Comparison of ENCODE assay signal across 10 mouse cellular contexts in the genomic region with DNA sequence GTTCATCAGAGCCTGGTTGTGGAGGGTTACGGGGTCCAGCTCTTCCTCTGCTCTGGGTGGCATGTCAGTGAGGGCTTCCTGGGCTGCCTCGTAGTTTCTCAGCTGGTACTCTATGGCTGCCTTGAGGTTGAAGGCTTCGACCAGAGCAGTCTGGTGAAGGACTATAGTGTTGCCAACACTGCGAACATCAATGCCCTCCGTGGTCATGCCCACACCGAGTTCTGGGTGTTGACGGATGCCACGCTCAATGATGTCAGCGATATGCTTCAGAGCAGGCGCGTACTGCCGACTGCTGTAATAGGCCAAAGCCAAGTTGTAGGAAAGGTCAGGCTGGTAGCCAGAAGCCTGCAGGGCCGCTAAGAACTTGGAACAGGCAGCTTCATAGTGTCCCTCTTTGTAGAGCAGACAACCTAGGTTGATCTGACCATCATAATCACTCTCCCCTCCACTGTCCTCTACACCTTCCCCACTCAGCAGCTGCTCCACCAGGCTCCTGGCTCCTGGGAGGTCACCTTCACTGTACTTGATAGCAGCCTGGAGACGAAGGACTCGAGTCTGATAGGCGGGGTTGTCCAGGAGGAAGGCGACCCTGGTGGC. TPM values are rescaled to one million over a fixed set of nuclear protein-coding genes. Genes with fewer than 3 reads are reported as not detected.
A peak's percentile ranks its signal among the peaks of the same experiment; 100 is the strongest.
DNase-seq lines count a peak whose midpoint lies in the region; ATAC-seq and TF ChIP-seq lines count a peak whose summit lies in the region.
"Not testable (repeated sequence)": the region's sequence is repeated elsewhere in the genome, so short reads cannot be mapped to it uniquely, and the experiment has no call there.
"Had no signal": no experiment of that assay in that cellular context is flagged by ENCODE, and none has a peak within 500 bp of the region (broad histone marks: within the 10 kb centered on the region; RNA-seq: fewer than 3 reads in every experiment).

No protein-coding gene starts in this region.

- 69% methylated on average over 15 of the region's 17 CpGs for WGBS in forebrain, embryonic 12.5 days
- WGBS in heart, embryonic 15.5 days = 62% methylated on average over 16 of the region's 17 CpGs
- WGBS in intestine, postnatal 0 days = 66% methylated on average over 15 of the region's 17 CpGs
- 69% methylated on average over 17 of the region's 17 CpGs for WGBS in limb, embryonic 15.5 days
- WGBS in midbrain, embryonic 10.5 days = 70% methylated on average over 16 of the region's 17 CpGs
- WGBS in olfactory bulb, adult 2 months = 68% methylated on average over 16 of the region's 17 CpGs

- not testable (repeated sequence) for H3K4me1 ChIP-seq in CH12.LX (ENCODE audit: control insufficient read depth in 1 of 2, insufficient read depth in 2 of 2); forebrain, embryonic 12.5 days; heart, embryonic 15.5 days (replicated peaks); intestine, postnatal 0 days (replicated peaks; ENCODE audit: control insufficient read depth, insufficient read depth, low read length); limb, embryonic 15.5 days; olfactory bulb, adult 2 months (ENCODE audit: control insufficient read depth, insufficient read depth, low read length)
- H3K4me1 ChIP-seq in midbrain, embryonic 10.5 days = peaks cover 13% of the 10 kb centered on the region

- in situ Hi-C loops in CH12.LX (cut with MboI; ENCODE audit: low pct_ligation_motif_present, low pct_unique_long_range_greater_than_20kb, low sequenced_read_pairs) = not testable (repeated sequence)

- TF ChIP-seq POLR2A in CH12.LX (IDR thresholded peaks at IDR 0.05; ENCODE audit: low read depth, low read length); olfactory bulb, adult 2 months (IDR thresholded peaks at IDR 0.05; ENCODE audit: insufficient read depth, low read depth, low read length): not testable (repeated sequence)

- not testable (repeated sequence) for TF ChIP-seq CTCF in CH12.LX (conservative IDR thresholded peaks at IDR 0.05 in 1 of 2, IDR thresholded peaks at IDR 0.05 in 1 of 2; ENCODE audit: low read depth in 2 of 2, low read length in 2 of 2); intestine, postnatal 0 days (IDR thresholded peaks at IDR 0.05; ENCODE audit: low read depth); olfactory bulb, adult 2 months (IDR thresholded peaks at IDR 0.05; ENCODE audit: insufficient read depth, low read depth, low read length)

- peak overlapping the region in 2 of 3 experiments; percentile 34 to 54 for H3K4me3 ChIP-seq in CH12.LX (replicated peaks in 1 of 3; ENCODE audit: low read depth in 2 of 3, low read length in 2 of 3, poor library complexity in 1 of 3)
- H3K4me3 ChIP-seq in forebrain, embryonic 12.5 days (replicated peaks) = peak overlapping the region; percentile 56
- peak overlapping the region; percentile 68 for H3K4me3 ChIP-seq in heart, embryonic 15.5 days
- peak overlapping the region; percentile 55 for H3K4me3 ChIP-seq in intestine, postnatal 0 days (ENCODE audit: low read depth, low read length)
- H3K4me3 ChIP-seq in limb, embryonic 15.5 days = peak overlapping the region; percentile 53
- peak overlapping the region; percentile 66 for H3K4me3 ChIP-seq in midbrain, embryonic 10.5 days
- H3K4me3 ChIP-seq in olfactory bulb, adult 2 months (ENCODE audit: insufficient read depth, low read depth, low read length) = peak overlapping the region; percentile 65

- not testable (repeated sequence) for H3K4me2 ChIP-seq in CH12.LX (ENCODE audit: insufficient read depth, low read depth, poor library complexity, severe bottlenecking)
- H3K4me2 ChIP-seq in forebrain, embryonic 12.5 days = peak overlapping the region; percentile 64
- H3K4me2 ChIP-seq in heart, embryonic 15.5 days = peak overlapping the region; percentile 62
- peak overlapping the region; percentile 81 for H3K4me2 ChIP-seq in intestine, postnatal 0 days (replicated peaks; ENCODE audit: low read depth)
- peak overlapping the region; percentile 55 for H3K4me2 ChIP-seq in limb, embryonic 15.5 days

- not testable (repeated sequence) for TF ChIP-seq EP300 in CH12.LX (IDR thresholded peaks at IDR 0.05; ENCODE audit: low read length)

- H3K9ac ChIP-seq in CH12.LX (ENCODE audit: insufficient read depth, low read depth); limb, embryonic 15.5 days: not testable (repeated sequence)
- H3K9ac ChIP-seq in forebrain, embryonic 12.5 days = peak overlapping the region; percentile 58; the same call in 1 of the 2 replicates
- H3K9ac ChIP-seq in heart, embryonic 15.5 days = peak overlapping the region; percentile 48
- peak overlapping the region; percentile 51; the same call in 1 of the 2 replicates for H3K9ac ChIP-seq in intestine, postnatal 0 days (ENCODE audit: low read depth, low read length)

- TF ChIP-seq RAD21 in CH12.LX (IDR thresholded peaks at IDR 0.05; ENCODE audit: low read depth, low read length) = not testable (repeated sequence)

- DNase-seq in CH12.LX (ENCODE audit: extremely low read depth); midbrain, embryonic 10.5 days (ENCODE audit: low spot score): not testable (repeated sequence)
- DNase-seq in cerebellum, adult 9-11 months = peak; percentile 68

- H3K27ac ChIP-seq in CH12.LX (ENCODE audit: insufficient read depth, low read depth); intestine, postnatal 0 days (ENCODE audit: low read depth, low read length); limb, embryonic 15.5 days; olfactory bulb, adult 2 months (ENCODE audit: insufficient read depth, low read depth, low read length): not testable (repeated sequence)
- 0 out of 2 replicates have a peak overlapping the region, but pooled peaks have one; percentile 82 for H3K27ac ChIP-seq in forebrain, embryonic 12.5 days
- 0 out of 2 replicates have a peak overlapping the region, but pooled peaks have one; percentile 82 for H3K27ac ChIP-seq in heart, embryonic 15.5 days
- H3K27ac ChIP-seq in midbrain, embryonic 10.5 days (replicated peaks) = peak overlapping the region; percentile 93

- H3K27me3 ChIP-seq in CH12.LX (replicated peaks); forebrain, embryonic 12.5 days; heart, embryonic 15.5 days; intestine, postnatal 0 days (replicated peaks; ENCODE audit: control insufficient read depth, insufficient read depth, low read length); limb, embryonic 15.5 days; midbrain, embryonic 10.5 days (ENCODE audit: low read depth, poor library complexity, severe bottlenecking): not testable (repeated sequence)

- not testable (repeated sequence) for H3K36me3 ChIP-seq in CH12.LX (replicated peaks in 1 of 2; ENCODE audit: control insufficient read depth in 1 of 2, insufficient read depth in 1 of 2, low read length in 1 of 2); forebrain, embryonic 12.5 days (replicated peaks); heart, embryonic 15.5 days; intestine, postnatal 0 days (ENCODE audit: control insufficient read depth, insufficient read depth); limb, embryonic 15.5 days; midbrain, embryonic 10.5 days

- dilution Hi-C loops in CH12.LX (cut with MboI; ENCODE audit: extremely low pct_ligation_motif_present, extremely low pct_unique_long_range_greater_than_20kb, low sequenced_read_pairs) = not testable (repeated sequence)

- 0 out of 2 replicates have a peak, but pooled peaks have one; percentile 4 for ATAC-seq in forebrain, embryonic 12.5 days (ENCODE audit: low FRiP score)
- ATAC-seq in heart, embryonic 15.5 days (replicated peaks; ENCODE audit: insufficient number of reproducible peaks, insufficient read depth, low FRiP score, low read depth) = not testable (repeated sequence)
- ATAC-seq in intestine, postnatal 0 days = peak; percentile 56; the same call in 1 of the 2 replicates
- ATAC-seq in limb, embryonic 15.5 days (ENCODE audit: insufficient number of reproducible peaks, low FRiP score, low TSS enrichment, low read depth) = 0 out of 2 replicates have a peak, but pooled peaks have one; percentile 53

- H3K9me3 ChIP-seq in CH12.LX (replicated peaks; ENCODE audit: low read length); forebrain, embryonic 12.5 days; heart, embryonic 15.5 days (replicated peaks); intestine, postnatal 0 days (ENCODE audit: control insufficient read depth); limb, embryonic 15.5 days; midbrain, embryonic 10.5 days (replicated peaks): not testable (repeated sequence)

- H3K79me2 ChIP-seq in CH12.LX (replicated peaks; ENCODE audit: control insufficient read depth, extremely low read depth, insufficient read depth, poor library complexity, severe bottlenecking) = not testable (repeated sequence)

RNA-seq across cellular contexts. Expression of a gene that starts 0.8 kb away (rescaled TPM):
- total RNA-seq in CH12.LX (2012; rRNA removed) = 0.59 and 0.80 TPM in 2 replicates
- 2.6 and 3.1 TPM in 2 replicates for total RNA-seq in CH12.LX (2014; rRNA removed)
- polyA plus RNA-seq in CH12.LX (2012; ENCODE audit: insufficient read length, low read depth) = 1.2 and 1.5 TPM in 2 replicates
- 7.5 and 7.8 TPM in 2 replicates for polyA plus RNA-seq in forebrain, embryonic 12.5 days (2016; fragmentation: Nextera tagmentation; extraction: Ambion mirVana)
- 11.7 and 12.7 TPM in 2 replicates for polyA plus RNA-seq in heart, embryonic 15.5 days (2015; fragmentation: Nextera tagmentation; extraction: Ambion mirVana)
- 6.4 and 6.7 TPM in 2 replicates for polyA plus RNA-seq in intestine, postnatal 0 days (2015; fragmentation: Nextera tagmentation; extraction: Ambion mirVana)
- 12.8 and 12.9 TPM in 2 replicates for polyA plus RNA-seq in limb, embryonic 15.5 days (2015; fragmentation: Nextera tagmentation; extraction: Ambion mirVana)
- polyA plus RNA-seq in midbrain, embryonic 10.5 days (2016; fragmentation: Nextera tagmentation; extraction: Ambion mirVana) = 7.2 and 7.9 TPM in 2 replicates
- not detected in 2 replicates for polyA plus RNA-seq in olfactory bulb, adult 2 months (2012; ENCODE audit: insufficient read depth, insufficient read length, low replicate concordance, missing spikeins)

RNA-seq across cellular contexts. Expression of a gene that starts 40.4 kb away (rescaled TPM):
- total RNA-seq in CH12.LX (2012; rRNA removed) (not detected in 2 replicates), CH12.LX (2014; rRNA removed) (not detected in 2 replicates)
- polyA plus RNA-seq in CH12.LX (2012; ENCODE audit: insufficient read length, low read depth) = not detected in 2 replicates
- 0.46 and 0.50 TPM in 2 replicates for polyA plus RNA-seq in forebrain, embryonic 12.5 days (2016; fragmentation: Nextera tagmentation; extraction: Ambion mirVana)
- polyA plus RNA-seq in heart, embryonic 15.5 days (2015; fragmentation: Nextera tagmentation; extraction: Ambion mirVana) = 0.76 and 0.78 TPM in 2 replicates
- polyA plus RNA-seq in intestine, postnatal 0 days (2015; fragmentation: Nextera tagmentation; extraction: Ambion mirVana) = 0.13 and 0.23 TPM in 2 replicates
- polyA plus RNA-seq in limb, embryonic 15.5 days (2015; fragmentation: Nextera tagmentation; extraction: Ambion mirVana) = 0.18 and 0.30 TPM in 2 replicates
- 0.39 and 0.58 TPM in 2 replicates for polyA plus RNA-seq in midbrain, embryonic 10.5 days (2016; fragmentation: Nextera tagmentation; extraction: Ambion mirVana)
- polyA plus RNA-seq in olfactory bulb, adult 2 months (2012; ENCODE audit: insufficient read depth, insufficient read length, low replicate concordance, missing spikeins) = not detected in 2 replicates
- polyA plus RNA-seq: activated CD4-positive, CD25-positive, alpha-beta regulatory T cell, adult 4 months; CD4-positive, CD25-positive, alpha-beta regulatory T cell, adult 4 months had no signal

RNA-seq across cellular contexts. Expression of a gene that starts 44.1 kb away (rescaled TPM):
- total RNA-seq in CH12.LX (2012; rRNA removed) (not detected in 2 replicates), CH12.LX (2014; rRNA removed) (not detected in 2 replicates)
- not detected in 2 replicates for polyA plus RNA-seq in CH12.LX (2012; ENCODE audit: insufficient read length, low read depth)
- 8.9 and 10.0 TPM in 2 replicates for polyA plus RNA-seq in forebrain, embryonic 12.5 days (2016; fragmentation: Nextera tagmentation; extraction: Ambion mirVana)
- 4.8 and 5.9 TPM in 2 replicates for polyA plus RNA-seq in heart, embryonic 15.5 days (2015; fragmentation: Nextera tagmentation; extraction: Ambion mirVana)
- polyA plus RNA-seq in intestine, postnatal 0 days (2015; fragmentation: Nextera tagmentation; extraction: Ambion mirVana) = 2.4 and 2.6 TPM in 2 replicates
- 6.0 and 6.3 TPM in 2 replicates for polyA plus RNA-seq in limb, embryonic 15.5 days (2015; fragmentation: Nextera tagmentation; extraction: Ambion mirVana)
- 11.8 and 12.0 TPM in 2 replicates for polyA plus RNA-seq in midbrain, embryonic 10.5 days (2016; fragmentation: Nextera tagmentation; extraction: Ambion mirVana)
- polyA plus RNA-seq in olfactory bulb, adult 2 months (2012; ENCODE audit: insufficient read depth, insufficient read length, low replicate concordance, missing spikeins) = not detected in 2 replicates
